Mouse (Mus musculus) heart, postnatal 0 days (tissue): ENCODE data around the gene Tbx1.

Experiments used
- CTCF ChIP-seq: IDR thresholded peaks from 2 replicates; pipeline ENCODE4 v1.5.1; 2016; ENCODE audit warnings: antibody characterized with exemption, control low read depth, low read depth
- EP300 ChIP-seq: IDR thresholded peaks from 2 replicates; pipeline ENCODE4 v1.6.1; 2016; ENCODE audit warnings: antibody characterized with exemption, low read depth

DNA sequence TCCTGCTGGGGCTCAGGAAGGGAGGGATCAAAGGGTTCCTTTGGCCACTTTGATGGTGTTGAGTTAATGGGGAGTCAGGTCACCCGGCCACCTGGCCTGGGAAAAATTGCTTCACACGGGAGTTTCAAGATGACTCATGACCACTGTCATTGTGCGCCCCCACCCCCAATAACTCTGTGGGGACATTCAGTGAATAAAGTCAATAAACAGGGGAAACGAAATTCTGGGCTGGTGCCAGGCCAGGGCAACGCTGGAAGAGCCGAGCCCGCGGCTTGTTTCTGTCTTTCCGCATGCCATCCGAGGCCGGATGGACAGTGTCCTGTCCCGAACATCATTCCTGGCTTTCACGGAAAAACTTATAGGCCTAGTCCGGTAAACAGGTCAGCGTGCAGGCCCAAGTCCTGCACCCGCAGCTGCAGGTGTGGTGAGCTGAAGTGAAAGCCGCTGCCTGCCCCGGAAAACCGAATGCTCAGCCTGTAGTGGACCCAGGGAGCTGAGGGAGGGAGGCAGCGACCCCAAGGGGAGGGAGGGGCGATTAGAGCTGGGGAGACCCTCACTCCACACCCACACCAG, 9.3 kb downstream of the Tbx1 start:
- TF ChIP-seq CTCF: no peak
- TF ChIP-seq EP300: no peak
